Mouse (Mus musculus): ENCODE results near the gene Amotl2.

GRCm38 (mm10) chr9:102779493-102779892, 63.0 kb downstream of the Amotl2 start:
- TF ChIP-seq POLR2A (IDR thresholded peaks at IDR 0.05; ENCODE audit: borderline replicate concordance, control insufficient read depth, low read depth, low read length) (no peak; the same call in 1 of the 2 replicates), CTCF (IDR thresholded peaks at IDR 0.05; ENCODE audit: control insufficient read depth, insufficient read depth, low read length) (peak; percentile 80)

Measured in bone marrow, adult 2 months (tissue).